Mouse (Mus musculus) bone marrow, adult 2 months (tissue): Measurements from ENCODE around the gene Cpt1c. TPM values are rescaled to one million over a fixed set of nuclear protein-coding genes. Genes with fewer than 3 reads are reported as not detected.
A peak's percentile ranks its signal among the peaks of the same experiment; 100 is the strongest.

ENCODE experiments used
- H3K27ac ChIP-seq: fragments of 200-500 bp; 2 replicates; pipeline ENCODE4 v1.5.1; 2012; ENCODE audit warnings: low read depth, mild to moderate bottlenecking, control low read depth, inconsistent platforms, low read length; ENCODE audit not compliant: control insufficient read depth, poor library complexity, insufficient read depth
- H3K4me1 ChIP-seq: fragments of 200-500 bp; 2 replicates; pipeline ENCODE4 v1.6.1; 2011; ENCODE audit warnings: low read length; ENCODE audit not compliant: control insufficient read depth, insufficient read depth
- H3K4me3 ChIP-seq: fragments of 200-500 bp; replicated peaks from 2 replicates; pipeline ENCODE3; 2011; ENCODE audit warnings: mild to moderate bottlenecking, low read depth, low read length, control low read depth; ENCODE audit not compliant: control insufficient read depth
- CTCF ChIP-seq: fragments of 200-500 bp; IDR thresholded peaks from 2 replicates; pipeline ENCODE4 v1.5.1; 2011; ENCODE audit warnings: low read length, control low read depth; ENCODE audit not compliant: control insufficient read depth, insufficient read depth
- POLR2A ChIP-seq: fragments of 200-500 bp; IDR thresholded peaks from 2 replicates; pipeline ENCODE4 v1.6.1; 2011; ENCODE audit warnings: low read depth, mild to moderate bottlenecking, control low read depth, low read length, borderline replicate concordance; ENCODE audit not compliant: control insufficient read depth
- WGBS: fragments of 180-500 bp; shearing (Covaris S2); methylation state at CpG from one replicate; pipeline ENCODE4 v1.1.7; 2018; 5-methylcytosine and 5-hydroxymethylcytosine counted together
- polyA plus RNA-seq: library from polyadenylated mRNA; stranded (reverse); fragments of >200 nt; gene quantifications from 2 replicates; pipeline ENCODE4 v1.2.4, GENCODE M21; 2011; ENCODE audit warnings: low replicate concordance; ENCODE audit not compliant: missing spikeins, insufficient read depth, insufficient read length

The Cpt1c gene
- polyA plus RNA-seq, 1 experiment = 6.5 TPM

DNA sequence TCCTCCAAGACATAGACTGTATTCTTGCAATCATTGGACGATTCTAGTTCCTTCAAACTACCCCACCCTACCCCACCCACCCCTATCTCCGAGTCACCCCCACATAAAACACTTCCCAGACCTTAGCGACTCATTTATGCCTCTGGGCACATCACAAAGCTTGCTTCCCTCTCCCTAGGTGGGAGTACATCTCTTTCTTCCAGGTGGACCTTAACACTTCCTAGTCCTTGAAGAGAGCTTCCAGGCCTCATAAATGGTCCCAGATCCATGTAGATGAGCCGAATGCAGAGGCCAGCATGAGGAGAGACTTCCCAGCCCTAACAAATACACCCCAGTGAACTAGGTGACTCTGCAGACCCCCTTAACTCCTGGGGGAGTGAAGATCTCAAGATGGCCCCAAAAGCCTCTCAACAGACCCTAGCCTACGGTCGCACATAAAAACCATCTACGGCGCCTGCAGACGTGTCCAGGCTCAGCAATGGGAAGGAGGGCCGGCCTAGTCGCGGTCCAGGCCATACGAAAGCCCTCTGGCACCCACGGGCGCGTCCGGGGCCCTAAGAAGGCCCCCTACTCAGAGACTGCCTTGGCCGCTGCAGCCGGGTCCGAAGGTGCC, 40.8 kb upstream of the Cpt1c start:
- Histone ChIP-seq H3K27ac (peak overlapping the region; percentile 81), H3K4me3 (peak overlapping the region; percentile 81), H3K4me1 (no peaks in the 10 kb centered on the region)
- under 1% methylated on average over 20 of the region's 20 CpGs for WGBS
- TF ChIP-seq CTCF (no peak), POLR2A (no peak)

- TF ChIP-seq CTCF = no peak
- no peak for TF ChIP-seq POLR2A
- Histone ChIP-seq H3K4me1 (no peaks in the 10 kb centered on the region), H3K27ac (no peak overlapping the region), H3K4me3 (no peak overlapping the region)
- WGBS = 90% methylated on average over 3 of the region's 3 CpGs
Observed at GRCm38 (mm10) chr7:45014096-45014451, 39.4 kb upstream of the Cpt1c start.

DNA sequence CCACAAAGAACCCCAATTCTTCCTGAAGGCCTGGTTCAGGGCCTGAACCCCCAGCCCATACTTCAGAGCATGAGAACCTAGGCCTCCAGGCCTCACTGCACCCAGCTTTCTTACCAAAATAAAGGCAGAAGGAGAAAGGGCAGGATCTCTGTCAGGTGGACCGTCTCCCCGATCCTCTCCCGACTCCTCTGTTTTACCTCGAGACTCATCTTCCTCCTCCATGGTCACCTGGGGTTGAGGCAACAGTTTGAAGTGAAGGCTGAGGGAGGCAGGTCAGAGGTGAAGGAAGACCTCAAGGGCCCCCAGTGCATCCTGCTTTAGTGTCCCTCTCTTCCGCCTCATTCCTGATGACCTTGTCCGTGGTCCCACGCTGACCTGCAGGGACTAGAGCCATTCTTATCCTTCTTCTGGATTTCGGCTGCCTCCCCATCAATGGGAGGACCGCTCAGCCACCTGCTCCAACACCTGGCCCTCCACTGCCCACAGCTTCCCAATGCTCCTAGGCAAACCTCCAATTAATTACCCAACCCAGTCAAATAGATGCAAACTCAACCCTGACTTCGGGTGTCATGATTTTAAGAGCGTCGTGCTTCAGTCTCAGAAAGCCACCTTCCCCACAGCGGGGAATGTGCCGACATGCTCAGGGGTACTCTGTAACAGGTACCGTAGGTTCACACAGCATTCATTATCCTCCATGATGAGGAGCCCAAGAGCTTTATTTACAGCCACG, 38.9 kb upstream of the Cpt1c start:
- no peaks in the 10 kb centered on the region for H3K4me1 ChIP-seq
- TF ChIP-seq CTCF (no peak), POLR2A (no peak)
- H3K27ac ChIP-seq = no peak overlapping the region
- H3K4me3 ChIP-seq = no peak overlapping the region
- WGBS = 92% methylated on average over 16 of the region's 16 CpGs

DNA sequence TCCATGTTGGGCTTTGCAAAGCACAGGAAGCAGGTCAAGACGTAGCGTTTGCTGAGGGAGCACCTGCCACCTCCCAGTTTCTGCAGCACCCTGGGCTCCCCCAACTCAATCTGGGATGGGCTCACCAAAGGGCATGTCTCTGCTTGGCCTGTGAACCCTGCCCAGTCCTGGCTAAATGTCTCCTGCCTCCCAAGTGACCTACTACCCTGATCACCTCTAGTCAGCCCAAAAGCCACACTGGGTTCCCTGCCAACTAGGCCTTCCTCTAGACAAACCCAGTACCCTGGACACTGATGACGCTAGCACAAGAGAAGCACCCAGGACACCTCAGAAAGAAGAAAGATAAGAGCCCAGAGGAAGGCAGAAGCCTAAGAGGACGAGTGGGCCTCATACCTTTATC, 38.2 kb upstream of the Cpt1c start:
- H3K27ac ChIP-seq = no peak overlapping the region
- no peak overlapping the region for H3K4me3 ChIP-seq
- TF ChIP-seq POLR2A = no peak
- TF ChIP-seq CTCF = no peak
- H3K4me1 ChIP-seq = no peaks in the 10 kb centered on the region
- WGBS = 79% methylated on average over 4 of the region's 4 CpGs

GRCm38 (mm10) chr7:45012011-45012410, 37.4 kb upstream of the Cpt1c start:
- H3K4me1 ChIP-seq = no peaks in the 10 kb centered on the region
- TF ChIP-seq POLR2A (no peak), CTCF (no peak)
- WGBS = 94% methylated on average over 6 of the region's 6 CpGs
- H3K4me3 ChIP-seq = no peak overlapping the region
- H3K27ac ChIP-seq = no peak overlapping the region

GRCm38 (mm10) chr7:45008411-45008810, 33.8 kb upstream of the Cpt1c start:
- H3K27ac ChIP-seq = no peak overlapping the region
- H3K4me1 ChIP-seq = no peaks in the 10 kb centered on the region
- no peak for TF ChIP-seq POLR2A
- no peak for TF ChIP-seq CTCF
- no peak overlapping the region for H3K4me3 ChIP-seq
- WGBS = 90% methylated on average over 19 of the region's 19 CpGs

GRCm38 (mm10) chr7:45007846-45008245, 33.2 kb upstream of the Cpt1c start:
- Histone ChIP-seq H3K4me3 (no peak overlapping the region), H3K4me1 (no peaks in the 10 kb centered on the region), H3K27ac (no peak overlapping the region)
- 96% methylated on average over 30 of the region's 30 CpGs for WGBS
- no peak for TF ChIP-seq CTCF
- no peak for TF ChIP-seq POLR2A

DNA sequence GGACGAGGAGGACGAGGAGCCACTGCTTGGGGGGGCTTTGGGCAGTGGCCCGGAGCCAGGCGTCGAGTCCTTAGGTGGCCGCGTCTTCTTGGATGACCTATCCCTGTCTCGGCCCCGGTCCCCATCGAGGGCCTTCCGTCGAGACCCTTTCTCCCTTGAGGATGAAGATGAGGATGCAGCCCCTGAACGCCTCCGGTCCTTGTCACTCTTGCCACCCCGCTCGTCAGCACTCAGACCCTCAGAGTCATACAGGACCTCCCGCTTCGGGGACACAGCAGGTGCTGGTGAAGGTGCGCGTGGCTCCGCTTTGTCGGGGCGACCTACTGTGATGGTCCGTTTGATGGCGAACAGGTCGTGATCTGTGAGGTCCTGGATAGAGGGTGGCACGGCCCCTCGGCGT, 32.5 kb upstream of the Cpt1c start:
- no peak for TF ChIP-seq POLR2A
- TF ChIP-seq CTCF = no peak
- 96% methylated on average over 29 of the region's 29 CpGs for WGBS
- Histone ChIP-seq H3K27ac (no peak overlapping the region), H3K4me3 (no peak overlapping the region), H3K4me1 (no peaks in the 10 kb centered on the region)

DNA sequence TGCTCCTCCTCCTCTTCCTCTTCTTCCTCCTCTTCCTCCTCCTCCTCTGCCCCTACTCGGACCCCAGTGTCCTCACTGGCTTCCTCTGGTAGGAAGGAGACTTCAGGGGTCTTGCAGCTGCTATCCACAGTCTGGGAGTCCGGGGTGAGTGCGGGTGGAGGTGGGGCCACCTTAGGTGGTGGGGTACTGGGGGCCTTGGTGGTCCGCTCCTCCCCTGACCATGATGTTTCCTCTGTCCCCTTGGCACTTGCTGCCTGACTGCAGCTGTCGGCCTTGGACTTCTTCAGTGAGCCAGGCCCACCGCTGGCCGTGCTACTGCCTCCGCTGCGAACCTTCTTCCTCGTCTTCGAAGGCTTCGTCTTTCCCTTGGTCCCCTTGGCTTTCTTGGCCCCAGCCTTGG, 31.9 kb upstream of the Cpt1c start:
- Histone ChIP-seq H3K4me3 (no peak overlapping the region), H3K4me1 (no peaks in the 10 kb centered on the region), H3K27ac (no peak overlapping the region)
- WGBS = 90% methylated on average over 12 of the region's 12 CpGs
- TF ChIP-seq CTCF (no peak), POLR2A (no peak)
